Mouse (Mus musculus) megakaryocyte, embryonic 14.5 days (primary cell): Measurements from ENCODE around the gene Afmid.

Experiments
- FLI1 ChIP-seq: IDR thresholded peaks from 2 replicates; pipeline ENCODE4 v1.6.1; 2012; ENCODE audit warnings: low read length, inconsistent platforms, mixed read lengths
- GATA1 ChIP-seq: IDR thresholded peaks from 3 replicates; pipeline ENCODE4 v1.6.1; 2012; ENCODE audit warnings: mixed read lengths, low read length, inconsistent platforms, borderline replicate concordance

DNA sequence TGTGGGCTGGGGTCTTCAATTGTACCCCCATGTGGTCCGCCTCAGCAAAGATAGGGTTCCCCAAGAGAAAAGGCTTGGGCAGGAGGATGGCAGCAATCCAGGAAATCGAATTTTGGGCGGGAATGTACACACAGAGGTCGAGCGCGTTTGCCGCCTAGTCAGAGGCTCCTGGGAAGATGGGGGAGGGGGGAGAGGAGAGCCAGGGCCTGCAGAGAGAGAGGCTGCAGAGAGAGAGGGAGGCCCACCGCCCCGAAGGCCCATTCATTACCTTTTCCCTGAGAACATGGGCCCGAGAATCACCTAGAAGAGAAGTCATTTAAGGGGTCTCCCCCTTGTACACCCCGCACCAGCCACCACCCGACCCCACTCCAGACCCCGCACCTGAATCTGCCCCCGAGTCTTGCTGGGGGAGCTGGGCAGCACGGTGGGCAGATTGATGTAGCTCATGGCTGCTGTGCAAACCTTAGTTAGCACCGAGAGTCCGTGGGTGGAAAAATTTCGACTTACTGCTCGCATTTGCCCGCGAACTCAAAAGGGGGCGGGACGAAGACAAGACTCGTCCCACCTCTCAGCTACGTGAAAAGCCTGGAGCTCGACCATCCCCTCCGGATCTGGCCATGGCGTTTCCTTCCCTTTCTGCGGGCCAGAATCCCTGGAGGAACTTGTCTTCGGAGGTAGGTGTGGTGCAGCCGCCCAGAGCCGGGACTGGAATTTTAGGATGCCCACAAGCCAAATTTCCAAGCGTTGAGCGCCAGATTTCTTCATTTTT lies at the start of gene Afmid, which contains the start of gene Tk1:
- TF ChIP-seq GATA1 (no peak), FLI1 (no peak; the same call in 1 of the 2 replicates)
